Mouse (Mus musculus) layer of hippocampus, postnatal 14 days (tissue): ENCODE results near the gene Dusp5. TPM values are rescaled to one million over a fixed set of nuclear protein-coding genes. Genes with fewer than 3 reads are reported as not detected.

Source experiments
- DNase-seq, 2 experiments: peaks; one replicate each; pipeline ENCODE4 v3.0.0; 2021 to 2022; ENCODE audit warnings: low spot score in 2 of 2, mixed read lengths in 1 of 2
- total RNA-seq, 2 experiments: library from RNA; stranded (reverse); gene quantifications; 2 replicates each; pipeline ENCODE4 v1.2.3; 2021

Gene Dusp5
- total RNA-seq, 2 experiments from 2014 or later = 16.9 to 19.8 TPM

GRCm38 (mm10) chr19:53511244-53511934 lies 17.5 kb upstream of the Dusp5 start:
- DNase-seq = no peak

GRCm38 (mm10) chr19:53517370-53518096 lies 11.4 kb upstream of the Dusp5 start:
- DNase-seq = no peak

- DNase-seq = no peak
These were observed 9.4 kb upstream of the Dusp5 start for GRCm38 (mm10) chr19:53519549-53519948.

- DNase-seq = no peak
These were observed 8.9 kb upstream of the Dusp5 start for GRCm38 (mm10) chr19:53519981-53520380.

- no peak for DNase-seq
These were observed 7.6 kb upstream of the Dusp5 start for GRCm38 (mm10) chr19:53521137-53521795.

- no peak for DNase-seq
These were observed 1.4 kb upstream of the Dusp5 start for GRCm38 (mm10) chr19:53527480-53527879.

- DNase-seq = no peak
These were observed 733 bp upstream of the Dusp5 start for GRCm38 (mm10) chr19:53528131-53528621.

- DNase-seq = no peak
These were observed 471 bp downstream of the Dusp5 start for GRCm38 (mm10) chr19:53529455-53529704.

GRCm38 (mm10) chr19:53529705-53530562 lies 1.0 kb downstream of the Dusp5 start:
- no peak for DNase-seq

GRCm38 (mm10) chr19:53531416-53531815 lies 2.5 kb downstream of the Dusp5 start:
- DNase-seq = no peak

- DNase-seq = no peak
These were observed 3.1 kb downstream of the Dusp5 start for GRCm38 (mm10) chr19:53532021-53532420.

- DNase-seq = no peak
These were observed 3.8 kb downstream of the Dusp5 start for GRCm38 (mm10) chr19:53532676-53533075.

GRCm38 (mm10) chr19:53533236-53533635 lies 4.3 kb downstream of the Dusp5 start:
- no peak for DNase-seq

- no peak for DNase-seq
These were observed 5.1 kb downstream of the Dusp5 start for GRCm38 (mm10) chr19:53533810-53534601.

- no peak for DNase-seq
These were observed 6.0 kb downstream of the Dusp5 start for GRCm38 (mm10) chr19:53534757-53535410.

- DNase-seq = no peak
These were observed 6.5 kb downstream of the Dusp5 start for GRCm38 (mm10) chr19:53535421-53535820.

GRCm38 (mm10) chr19:53536251-53536650 lies 7.3 kb downstream of the Dusp5 start:
- no peak for DNase-seq

GRCm38 (mm10) chr19:53536731-53537666 lies 8.1 kb downstream of the Dusp5 start:
- DNase-seq = no peak

- DNase-seq = no peak
These were observed 9.1 kb downstream of the Dusp5 start for GRCm38 (mm10) chr19:53538024-53538423.
